Mouse (Mus musculus): ENCODE results near the gene Arl11. TPM values are rescaled to one million over a fixed set of nuclear protein-coding genes. Genes with fewer than 3 reads are reported as not detected.

Gene Arl11
- polyA plus RNA-seq, 1 experiment from 2014 or later, result 0.73 TPM

DNA sequence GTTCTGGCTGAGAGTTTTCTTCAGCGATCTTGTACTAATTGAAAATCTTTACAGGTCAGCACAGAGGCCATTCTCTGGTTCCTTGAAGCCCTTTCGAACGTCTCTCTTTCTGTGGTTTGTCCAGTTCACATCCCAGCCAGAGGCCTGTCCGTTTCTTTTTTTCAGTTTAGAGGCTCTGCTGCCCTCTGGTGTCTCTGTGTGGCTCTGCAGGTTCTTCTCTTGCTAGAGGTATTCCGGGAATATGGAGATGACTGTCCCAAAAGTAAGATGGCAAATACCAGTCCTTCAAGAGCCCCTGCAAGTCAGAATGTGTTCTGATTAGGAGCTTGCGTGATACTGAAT is 14.8 kb upstream of the Arl11 start:
- no peak overlapping the region for H3K4me3 ChIP-seq (ENCODE audit: low read depth, low read length)

DNA sequence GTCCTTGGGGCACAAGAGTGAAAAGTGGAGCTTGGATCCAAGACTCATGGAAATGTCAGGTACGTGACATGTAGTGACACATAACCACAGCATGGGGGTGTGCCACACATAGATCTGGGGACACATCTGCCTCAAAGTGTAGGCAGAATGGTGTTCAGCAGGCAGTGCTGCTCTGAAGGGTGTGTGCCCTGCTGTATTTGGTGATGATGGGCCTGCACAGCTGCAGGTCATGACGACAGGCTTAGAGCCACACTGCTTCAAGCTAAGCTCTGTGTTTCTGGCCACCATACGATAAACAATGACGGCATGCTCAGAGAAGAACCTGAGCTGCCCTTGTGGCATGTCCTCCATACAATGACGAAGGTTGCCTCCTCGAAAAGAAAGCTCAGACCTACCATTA is 9.7 kb upstream of the Arl11 start:
- Histone ChIP-seq H3K4me2 (no peak overlapping the region), H3K9me3 (replicated peaks; ENCODE audit: control insufficient read depth, low read length) (no peaks in the 10 kb centered on the region), H3K4me3 (ENCODE audit: low read depth, low read length) (no peak overlapping the region), H3K4me1 (ENCODE audit: control insufficient read depth, insufficient read depth, low read length) (no peaks in the 10 kb centered on the region), H3K27me3 (ENCODE audit: control insufficient read depth, insufficient read depth, low read length) (no peaks in the 10 kb centered on the region), H3K36me3 (ENCODE audit: control insufficient read depth, insufficient read depth, low read length) (no peaks in the 10 kb centered on the region), H3K9ac (ENCODE audit: low read depth, low read length) (no peak overlapping the region), H3K27ac (ENCODE audit: low read depth, low read length) (no peak overlapping the region)
- ATAC-seq (replicated peaks; ENCODE audit: insufficient number of reproducible peaks, low FRiP score, low TSS enrichment), result no peak
- WGBS (ENCODE audit: insufficient replicate concordance), result 85% methylated on average over 6 of the region's 6 CpGs

More for the DNA sequence above, 14.8 kb upstream of the Arl11 start:
- no peaks in the 10 kb centered on the region for H3K9me3 ChIP-seq (replicated peaks; ENCODE audit: control insufficient read depth, low read length)
- no peak for ATAC-seq (replicated peaks; ENCODE audit: insufficient number of reproducible peaks, low FRiP score, low TSS enrichment)
- H3K27ac ChIP-seq (ENCODE audit: low read depth, low read length), result no peak overlapping the region
- 16% methylated on average over 6 of the region's 6 CpGs for WGBS (ENCODE audit: insufficient replicate concordance)
- no peaks in the 10 kb centered on the region for H3K36me3 ChIP-seq (ENCODE audit: control insufficient read depth, insufficient read depth, low read length)
- H3K4me2 ChIP-seq, result peak overlapping the region; percentile 8; the same call in 1 of the 2 replicates
- H3K9ac ChIP-seq (ENCODE audit: low read depth, low read length), result no peak overlapping the region
- H3K27me3 ChIP-seq (ENCODE audit: control insufficient read depth, insufficient read depth, low read length), result no peaks in the 10 kb centered on the region
- H3K4me1 ChIP-seq (ENCODE audit: control insufficient read depth, insufficient read depth, low read length), result no peaks in the 10 kb centered on the region

DNA sequence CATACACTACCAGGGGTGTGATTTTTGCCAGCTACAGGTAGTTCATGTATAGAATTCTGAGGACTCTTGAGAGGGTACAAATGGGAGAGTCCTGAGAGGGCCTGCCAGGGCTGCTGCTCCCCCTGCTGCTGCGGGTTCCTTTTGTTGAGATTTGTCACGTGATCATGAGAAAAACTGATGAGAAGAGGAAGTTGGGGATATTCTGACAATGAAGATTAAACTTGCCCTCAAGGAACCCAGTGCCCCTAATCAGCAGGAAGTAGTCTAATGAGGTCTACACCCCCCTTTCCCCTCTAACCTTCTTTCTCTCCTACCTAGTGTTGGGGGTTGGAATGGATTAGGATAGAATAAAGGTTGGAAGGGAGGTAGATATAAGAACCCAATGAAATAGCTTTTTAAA is 8.2 kb upstream of the Arl11 start:
- ATAC-seq (replicated peaks; ENCODE audit: insufficient number of reproducible peaks, low FRiP score, low TSS enrichment), result no peak
- no peaks in the 10 kb centered on the region for H3K36me3 ChIP-seq (ENCODE audit: control insufficient read depth, insufficient read depth, low read length)
- no peaks in the 10 kb centered on the region for H3K27me3 ChIP-seq (ENCODE audit: control insufficient read depth, insufficient read depth, low read length)
- no peaks in the 10 kb centered on the region for H3K4me1 ChIP-seq (ENCODE audit: control insufficient read depth, insufficient read depth, low read length)
- H3K4me3 ChIP-seq (ENCODE audit: low read depth, low read length), result no peak overlapping the region
- H3K9ac ChIP-seq (ENCODE audit: low read depth, low read length), result no peak overlapping the region
- 42% methylated on average over 2 of the region's 2 CpGs for WGBS (ENCODE audit: insufficient replicate concordance)
- H3K4me2 ChIP-seq, result no peak overlapping the region
- no peaks in the 10 kb centered on the region for H3K9me3 ChIP-seq (replicated peaks; ENCODE audit: control insufficient read depth, low read length)
- no peak overlapping the region for H3K27ac ChIP-seq (ENCODE audit: low read depth, low read length)

DNA sequence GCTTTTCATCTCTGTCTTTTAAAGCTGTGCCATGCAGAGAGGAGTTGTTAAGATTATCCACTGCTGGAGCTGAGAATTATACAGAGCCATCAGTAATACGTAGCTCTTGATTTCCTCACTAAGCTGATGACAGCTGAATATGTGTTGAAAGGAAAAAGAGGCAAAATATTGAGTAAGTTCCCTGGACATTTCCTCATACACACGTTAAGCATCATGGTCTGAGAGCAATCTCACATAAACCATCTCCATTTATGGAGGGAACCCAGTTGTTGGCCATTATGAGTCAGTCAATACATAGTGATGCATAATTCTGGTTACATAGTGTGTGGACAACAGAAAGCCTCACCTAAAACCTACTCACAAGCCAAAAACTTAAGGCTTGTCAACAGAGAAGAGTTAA is 7.1 kb upstream of the Arl11 start:
- no peak overlapping the region for H3K4me2 ChIP-seq
- 61% methylated on average over 2 of the region's 2 CpGs for WGBS (ENCODE audit: insufficient replicate concordance)
- no peaks in the 10 kb centered on the region for H3K27me3 ChIP-seq (ENCODE audit: control insufficient read depth, insufficient read depth, low read length)
- H3K9me3 ChIP-seq (replicated peaks; ENCODE audit: control insufficient read depth, low read length), result no peaks in the 10 kb centered on the region
- no peak for ATAC-seq (replicated peaks; ENCODE audit: insufficient number of reproducible peaks, low FRiP score, low TSS enrichment)
- H3K27ac ChIP-seq (ENCODE audit: low read depth, low read length), result no peak overlapping the region
- no peaks in the 10 kb centered on the region for H3K4me1 ChIP-seq (ENCODE audit: control insufficient read depth, insufficient read depth, low read length)
- H3K4me3 ChIP-seq (ENCODE audit: low read depth, low read length), result no peak overlapping the region
- H3K36me3 ChIP-seq (ENCODE audit: control insufficient read depth, insufficient read depth, low read length), result no peaks in the 10 kb centered on the region
- no peak overlapping the region for H3K9ac ChIP-seq (ENCODE audit: low read depth, low read length)

DNA sequence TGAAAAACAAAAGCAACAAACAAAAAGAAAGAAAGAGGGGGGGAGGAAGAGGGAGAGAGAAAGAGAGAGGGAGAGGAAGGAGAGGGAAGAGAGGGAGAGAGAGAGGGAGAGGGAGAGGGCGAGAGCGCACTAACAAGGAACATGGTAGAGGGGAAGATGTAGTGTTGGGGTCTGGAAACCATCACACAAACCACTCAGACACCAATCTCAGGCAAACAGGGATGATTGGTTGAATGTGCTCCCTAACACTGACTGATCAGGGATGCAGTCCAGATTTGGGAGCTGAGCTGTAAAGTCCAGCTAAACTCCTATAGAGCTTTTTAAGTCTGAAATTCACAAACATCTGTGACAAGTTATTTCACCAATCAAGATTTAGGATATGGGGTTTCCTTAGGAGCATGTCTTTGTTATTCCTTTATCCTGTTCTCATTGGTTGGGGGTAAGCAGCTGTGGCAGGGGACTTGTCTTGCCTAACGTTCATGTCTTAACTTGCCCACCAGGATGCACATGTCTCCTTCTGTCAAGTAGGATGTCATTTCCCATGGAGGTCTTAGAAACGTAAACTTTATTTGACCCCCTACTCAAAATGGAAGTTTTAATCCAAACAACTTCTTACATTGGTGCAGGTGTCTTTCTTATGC is 5.5 kb upstream of the Arl11 start:
- H3K27ac ChIP-seq (ENCODE audit: low read depth, low read length), result no peak overlapping the region
- H3K27me3 ChIP-seq (ENCODE audit: control insufficient read depth, insufficient read depth, low read length), result no peaks in the 10 kb centered on the region
- no peak overlapping the region for H3K4me3 ChIP-seq (ENCODE audit: low read depth, low read length)
- 69% methylated on average over 4 of the region's 4 CpGs for WGBS (ENCODE audit: insufficient replicate concordance)
- no peaks in the 10 kb centered on the region for H3K9me3 ChIP-seq (replicated peaks; ENCODE audit: control insufficient read depth, low read length)
- no peak overlapping the region for H3K4me2 ChIP-seq
- H3K4me1 ChIP-seq (ENCODE audit: control insufficient read depth, insufficient read depth, low read length), result no peaks in the 10 kb centered on the region
- ATAC-seq (replicated peaks; ENCODE audit: insufficient number of reproducible peaks, low FRiP score, low TSS enrichment), result no peak
- H3K36me3 ChIP-seq (ENCODE audit: control insufficient read depth, insufficient read depth, low read length), result no peaks in the 10 kb centered on the region
- H3K9ac ChIP-seq (ENCODE audit: low read depth, low read length), result no peak overlapping the region

DNA sequence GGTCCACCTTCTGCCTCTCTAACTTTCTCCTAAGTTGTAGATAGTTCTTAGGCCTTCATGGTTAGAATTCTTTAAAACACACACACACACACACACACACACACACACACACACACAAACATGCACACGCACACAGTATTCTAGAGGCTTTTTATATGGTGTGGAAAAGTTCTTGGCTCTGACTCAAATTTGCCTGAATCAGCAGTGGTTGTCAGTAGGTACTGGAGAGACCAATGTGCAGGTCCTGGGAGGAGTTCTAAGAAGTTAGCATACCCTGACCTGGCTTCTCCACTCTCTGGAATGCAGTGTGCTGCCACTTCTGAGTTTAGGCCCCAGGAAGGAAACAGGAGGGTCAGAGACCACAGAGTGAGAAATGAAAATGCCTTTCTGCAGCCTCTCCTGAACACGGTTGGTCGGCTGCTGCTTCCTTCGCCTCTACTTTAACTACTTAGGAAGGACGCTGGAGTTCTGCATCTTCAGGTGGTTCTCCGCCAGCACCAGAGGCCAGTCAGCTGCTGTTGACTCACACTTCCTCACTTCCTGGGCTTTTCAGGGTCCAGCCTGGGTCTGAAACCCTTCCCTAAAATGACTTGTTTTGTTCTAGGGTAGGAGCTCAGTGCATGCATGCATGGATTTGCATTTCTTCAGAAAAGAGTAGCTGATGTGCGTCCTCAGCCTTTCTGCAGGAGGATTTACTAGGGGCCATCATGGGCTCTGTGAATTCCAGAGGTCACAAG is 651 bp downstream of the Arl11 start:
- Histone ChIP-seq H3K27ac (ENCODE audit: low read depth, low read length) (no peak overlapping the region), H3K27me3 (ENCODE audit: control insufficient read depth, insufficient read depth, low read length) (no peaks in the 10 kb centered on the region), H3K36me3 (ENCODE audit: control insufficient read depth, insufficient read depth, low read length) (no peaks in the 10 kb centered on the region), H3K4me2 (no peak overlapping the region), H3K9ac (ENCODE audit: low read depth, low read length) (no peak overlapping the region), H3K9me3 (replicated peaks; ENCODE audit: control insufficient read depth, low read length) (no peaks in the 10 kb centered on the region), H3K4me3 (ENCODE audit: low read depth, low read length) (no peak overlapping the region), H3K4me1 (ENCODE audit: control insufficient read depth, insufficient read depth, low read length) (peaks cover 10% of the 10 kb centered on the region)
- 65% methylated on average over 7 of the region's 7 CpGs for WGBS (ENCODE audit: insufficient replicate concordance)
- ATAC-seq (replicated peaks; ENCODE audit: insufficient number of reproducible peaks, low FRiP score, low TSS enrichment), result no peak

DNA sequence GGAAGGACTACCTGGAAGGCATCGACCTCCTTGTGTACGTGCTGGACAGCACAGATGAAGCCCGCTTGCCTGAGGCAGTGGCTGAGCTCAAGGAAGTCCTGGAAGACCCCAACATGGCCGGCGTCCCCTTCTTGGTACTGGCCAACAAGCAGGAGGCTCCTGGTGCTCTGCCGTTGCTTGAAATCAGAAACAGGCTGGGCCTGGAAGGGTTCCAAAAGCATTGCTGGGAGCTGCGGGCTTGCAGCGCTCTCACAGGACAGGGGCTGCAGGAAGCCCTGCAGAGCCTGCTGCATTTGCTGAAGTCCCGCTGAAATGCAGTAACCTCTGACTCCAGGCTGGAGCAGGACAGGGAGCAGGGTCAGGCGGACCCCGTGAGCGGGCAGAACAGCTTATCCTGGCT is 1.4 kb downstream of the Arl11 start:
- H3K27ac ChIP-seq (ENCODE audit: low read depth, low read length), result no peak overlapping the region
- no peak overlapping the region; the same call in 1 of the 2 replicates for H3K4me2 ChIP-seq
- no peaks in the 10 kb centered on the region for H3K9me3 ChIP-seq (replicated peaks; ENCODE audit: control insufficient read depth, low read length)
- H3K9ac ChIP-seq (ENCODE audit: low read depth, low read length), result 0 out of 2 replicates have a peak overlapping the region, but pooled peaks have one; percentile 39
- no peak overlapping the region for H3K4me3 ChIP-seq (ENCODE audit: low read depth, low read length)
- no peak for ATAC-seq (replicated peaks; ENCODE audit: insufficient number of reproducible peaks, low FRiP score, low TSS enrichment)
- H3K4me1 ChIP-seq (ENCODE audit: control insufficient read depth, insufficient read depth, low read length), result peaks cover 10% of the 10 kb centered on the region
- H3K27me3 ChIP-seq (ENCODE audit: control insufficient read depth, insufficient read depth, low read length), result no peaks in the 10 kb centered on the region
- 66% methylated on average over 12 of the region's 12 CpGs for WGBS (ENCODE audit: insufficient replicate concordance)
- H3K36me3 ChIP-seq (ENCODE audit: control insufficient read depth, insufficient read depth, low read length), result no peaks in the 10 kb centered on the region

DNA sequence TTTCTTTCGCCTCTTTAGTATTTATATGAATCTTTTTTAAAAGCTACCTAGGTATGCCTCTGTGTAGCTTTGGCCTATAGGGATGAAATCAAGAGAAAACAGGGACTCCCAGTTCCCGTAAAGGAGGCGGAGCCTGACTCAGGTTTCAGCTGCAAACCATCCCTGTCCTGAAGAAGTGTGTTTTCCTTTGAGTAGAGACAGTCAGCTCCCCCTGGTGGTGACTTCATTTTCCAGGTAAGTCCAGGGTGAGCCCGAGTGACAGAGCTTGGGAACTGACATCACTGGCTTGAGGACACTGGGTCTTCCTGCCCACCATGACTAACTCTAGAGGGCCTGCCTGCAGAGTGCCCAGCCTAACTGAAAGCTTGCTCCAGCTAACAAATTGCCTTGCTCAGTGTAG is 7.3 kb downstream of the Arl11 start:
- ATAC-seq (replicated peaks; ENCODE audit: insufficient number of reproducible peaks, low FRiP score, low TSS enrichment), result no peak
- WGBS (ENCODE audit: insufficient replicate concordance), result 26% methylated on average over 4 of the region's 4 CpGs

DNA sequence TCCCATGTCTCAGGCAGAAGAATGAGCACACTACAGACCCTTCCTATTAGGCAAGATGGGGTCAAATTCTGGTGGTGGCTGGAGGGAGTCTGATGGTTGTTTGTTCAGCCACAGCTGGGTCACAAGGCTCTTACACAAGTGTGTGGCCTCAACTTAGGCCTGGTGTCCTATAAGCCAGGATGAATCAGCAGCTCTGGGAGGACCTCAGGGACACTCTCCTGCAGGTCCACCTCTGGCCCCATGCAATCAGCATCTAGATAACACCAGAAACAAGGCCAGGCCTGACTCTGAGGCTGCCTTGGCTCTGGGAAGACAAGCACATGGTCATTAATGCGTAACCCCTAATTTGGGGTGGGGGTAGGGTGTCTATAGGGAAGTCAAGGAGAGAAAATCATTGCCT is 11.2 kb downstream of the Arl11 start:
- Histone ChIP-seq H3K4me2 (no peak overlapping the region), H3K4me3 (ENCODE audit: low read depth, low read length) (no peak overlapping the region), H3K4me1 (ENCODE audit: control insufficient read depth, insufficient read depth, low read length) (no peaks in the 10 kb centered on the region), H3K9me3 (replicated peaks; ENCODE audit: control insufficient read depth, low read length) (no peaks in the 10 kb centered on the region; the same call in 1 of the 2 replicates), H3K27me3 (ENCODE audit: control insufficient read depth, insufficient read depth, low read length) (no peaks in the 10 kb centered on the region), H3K36me3 (ENCODE audit: control insufficient read depth, insufficient read depth, low read length) (no peaks in the 10 kb centered on the region), H3K9ac (ENCODE audit: low read depth, low read length) (no peak overlapping the region), H3K27ac (ENCODE audit: low read depth, low read length) (no peak overlapping the region)
- 84% methylated on average over 1 of the region's 1 CpGs for WGBS (ENCODE audit: insufficient replicate concordance)
- no peak for ATAC-seq (replicated peaks; ENCODE audit: insufficient number of reproducible peaks, low FRiP score, low TSS enrichment)

More for the DNA sequence above, 7.3 kb downstream of the Arl11 start:
- Histone ChIP-seq H3K36me3 (ENCODE audit: control insufficient read depth, insufficient read depth, low read length) (no peaks in the 10 kb centered on the region), H3K9me3 (replicated peaks; ENCODE audit: control insufficient read depth, low read length) (no peaks in the 10 kb centered on the region), H3K4me3 (ENCODE audit: low read depth, low read length) (no peak overlapping the region), H3K4me1 (ENCODE audit: control insufficient read depth, insufficient read depth, low read length) (no peaks in the 10 kb centered on the region), H3K27ac (ENCODE audit: low read depth, low read length) (no peak overlapping the region), H3K9ac (ENCODE audit: low read depth, low read length) (no peak overlapping the region), H3K4me2 (no peak overlapping the region), H3K27me3 (ENCODE audit: control insufficient read depth, insufficient read depth, low read length) (no peaks in the 10 kb centered on the region)

All from heart, embryonic 11.5 days (tissue).